Mouse (Mus musculus): ENCODE results near the gene Cldn12. TPM values are rescaled to one million over a fixed set of nuclear protein-coding genes. Genes with fewer than 3 reads are reported as not detected.

Cldn12 gene
- polyA plus RNA-seq, 1 experiment = 13.4 TPM

DNA sequence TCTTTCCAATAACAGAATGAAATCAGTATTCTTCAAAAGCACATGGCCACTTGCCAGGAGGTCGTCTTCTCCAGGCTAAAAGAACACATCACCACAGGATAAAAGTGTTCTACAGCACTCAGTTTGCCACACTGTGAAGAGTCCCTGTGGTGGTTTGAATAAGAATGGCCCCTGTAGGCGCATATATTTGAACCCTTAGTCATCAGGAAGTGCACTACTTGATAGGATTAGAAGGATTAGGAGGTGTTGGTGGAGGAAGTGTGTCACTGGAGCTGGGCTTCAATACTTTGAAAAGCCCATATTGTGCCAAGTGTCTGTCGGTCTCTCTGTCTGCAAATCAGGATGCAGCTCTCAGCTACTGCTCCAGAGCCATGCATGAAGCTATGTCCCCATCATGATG lies 25.6 kb upstream of the Cldn12 start:
- Histone ChIP-seq H3K27ac (ENCODE audit: insufficient read depth, low read depth, low read length) (no peak overlapping the region), H3K36me3 (ENCODE audit: control insufficient read depth, insufficient read depth, low read length) (peaks cover 39% of the 10 kb centered on the region), H3K4me3 (ENCODE audit: low read depth, low read length) (no peak overlapping the region), H3K4me1 (ENCODE audit: control insufficient read depth, insufficient read depth, insufficient read length, low read length) (no peaks in the 10 kb centered on the region), H3K27me3 (ENCODE audit: control insufficient read depth, insufficient read depth, low read length) (no peaks in the 10 kb centered on the region)
- TF ChIP-seq POLR2A (IDR thresholded peaks at IDR 0.05; ENCODE audit: low read depth, low read length) (no peak), CTCF (IDR thresholded peaks at IDR 0.05; ENCODE audit: extremely low read depth, insufficient read length, insufficient replicate concordance, low read depth, low read length) (no peak)
- WGBS = 64% methylated on average over 3 of the region's 3 CpGs

GRCm38 (mm10) chr5:5539771-5540170 lies 25.0 kb upstream of the Cldn12 start:
- 45% methylated on average over 3 of the region's 3 CpGs for WGBS
- TF ChIP-seq POLR2A (IDR thresholded peaks at IDR 0.05; ENCODE audit: low read depth, low read length) (no peak), CTCF (IDR thresholded peaks at IDR 0.05; ENCODE audit: extremely low read depth, insufficient read length, insufficient replicate concordance, low read depth, low read length) (no peak)
- Histone ChIP-seq H3K4me3 (ENCODE audit: low read depth, low read length) (no peak overlapping the region), H3K27ac (ENCODE audit: insufficient read depth, low read depth, low read length) (no peak overlapping the region), H3K36me3 (ENCODE audit: control insufficient read depth, insufficient read depth, low read length) (peaks cover 38% of the 10 kb centered on the region), H3K27me3 (ENCODE audit: control insufficient read depth, insufficient read depth, low read length) (no peaks in the 10 kb centered on the region), H3K4me1 (ENCODE audit: control insufficient read depth, insufficient read depth, insufficient read length, low read length) (no peaks in the 10 kb centered on the region)

DNA sequence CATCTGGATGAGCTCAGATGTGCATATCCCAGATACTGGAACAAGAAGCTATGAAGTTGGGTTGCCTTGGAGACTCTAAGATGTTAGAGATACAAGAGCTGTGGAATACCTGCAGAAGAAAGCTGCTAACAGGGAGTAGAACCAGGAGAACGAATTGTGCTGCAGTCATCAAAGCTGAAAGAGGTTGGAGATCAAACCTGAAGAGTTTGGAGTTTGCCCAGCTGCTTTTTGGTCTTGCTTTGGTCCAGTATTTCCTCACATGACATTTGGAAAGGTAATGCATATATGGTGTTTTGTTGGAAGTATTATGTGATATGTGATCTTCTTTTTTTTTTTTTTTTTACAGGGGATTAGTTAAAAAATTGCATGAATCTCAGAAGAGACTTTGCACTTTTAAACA lies 21.4 kb upstream of the Cldn12 start:
- TF ChIP-seq CTCF (IDR thresholded peaks at IDR 0.05; ENCODE audit: extremely low read depth, insufficient read length, insufficient replicate concordance, low read depth, low read length) = no peak
- TF ChIP-seq POLR2A (IDR thresholded peaks at IDR 0.05; ENCODE audit: low read depth, low read length) = no peak
- H3K27ac ChIP-seq (ENCODE audit: insufficient read depth, low read depth, low read length) = no peak overlapping the region
- H3K4me3 ChIP-seq (ENCODE audit: low read depth, low read length) = no peak overlapping the region
- WGBS = 68% methylated on average over 1 of the region's 1 CpGs
- H3K36me3 ChIP-seq (ENCODE audit: control insufficient read depth, insufficient read depth, low read length) = peaks cover 15% of the 10 kb centered on the region
- H3K27me3 ChIP-seq (ENCODE audit: control insufficient read depth, insufficient read depth, low read length) = no peaks in the 10 kb centered on the region
- peaks cover 5% of the 10 kb centered on the region; the same call in 1 of the 2 replicates for H3K4me1 ChIP-seq (ENCODE audit: control insufficient read depth, insufficient read depth, insufficient read length, low read length)

DNA sequence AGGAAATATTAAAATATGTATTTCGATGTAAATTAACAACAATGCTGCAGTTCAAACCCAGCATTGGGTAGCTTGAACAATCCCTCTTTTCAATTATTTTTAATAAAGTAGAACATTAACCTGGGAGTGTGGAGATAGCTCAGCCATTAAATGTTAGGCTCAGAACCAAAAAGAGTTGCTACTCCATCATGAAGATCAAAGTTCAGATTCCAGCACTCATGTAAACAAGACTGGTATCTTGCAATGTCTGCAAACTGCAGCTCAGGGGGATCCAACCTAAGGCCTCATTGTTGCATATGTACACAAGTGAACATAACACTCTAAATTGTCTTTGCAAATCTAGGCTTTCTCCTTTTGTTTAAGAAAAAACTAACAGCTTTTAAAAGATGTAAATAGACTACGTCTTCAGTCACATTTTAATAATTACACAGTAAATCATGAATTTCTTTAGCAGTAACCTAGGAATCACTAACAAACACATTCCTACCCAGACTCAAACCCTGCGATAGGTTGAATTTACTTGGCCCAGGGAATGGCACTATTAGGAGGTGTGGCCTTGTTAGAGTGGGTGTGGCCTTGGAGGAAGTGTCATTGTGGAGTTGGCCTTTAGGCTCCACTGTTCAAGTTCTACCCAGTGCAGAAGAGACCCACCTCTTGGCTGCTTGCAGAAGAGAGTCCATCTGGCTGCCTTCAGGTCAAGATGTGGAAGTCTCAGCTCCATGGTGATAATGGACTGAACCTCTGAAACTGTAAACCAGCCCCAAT lies 19.1 kb upstream of the Cldn12 start:
- H3K27me3 ChIP-seq (ENCODE audit: control insufficient read depth, insufficient read depth, low read length) = no peaks in the 10 kb centered on the region
- peaks cover 5% of the 10 kb centered on the region; the same call in 1 of the 2 replicates for H3K4me1 ChIP-seq (ENCODE audit: control insufficient read depth, insufficient read depth, insufficient read length, low read length)
- peaks cover 6% of the 10 kb centered on the region for H3K36me3 ChIP-seq (ENCODE audit: control insufficient read depth, insufficient read depth, low read length)
- 33% methylated on average over 3 of the region's 3 CpGs for WGBS
- TF ChIP-seq POLR2A (IDR thresholded peaks at IDR 0.05; ENCODE audit: low read depth, low read length) (no peak), CTCF (IDR thresholded peaks at IDR 0.05; ENCODE audit: extremely low read depth, insufficient read length, insufficient replicate concordance, low read depth, low read length) (no peak)
- H3K4me3 ChIP-seq (ENCODE audit: low read depth, low read length) = no peak overlapping the region
- H3K27ac ChIP-seq (ENCODE audit: insufficient read depth, low read depth, low read length) = no peak overlapping the region

- no peak overlapping the region for H3K4me3 ChIP-seq (ENCODE audit: low read depth, low read length)
- H3K36me3 ChIP-seq (ENCODE audit: control insufficient read depth, insufficient read depth, low read length) = 0 out of 2 replicates have a peak, but pooled peaks cover 1% of the 10 kb centered on the region
- no peak overlapping the region for H3K27ac ChIP-seq (ENCODE audit: insufficient read depth, low read depth, low read length)
- no peaks in the 10 kb centered on the region for H3K27me3 ChIP-seq (ENCODE audit: control insufficient read depth, insufficient read depth, low read length)
- 82% methylated on average over 5 of the region's 5 CpGs for WGBS
- no peak for TF ChIP-seq POLR2A (IDR thresholded peaks at IDR 0.05; ENCODE audit: low read depth, low read length)
- TF ChIP-seq CTCF (IDR thresholded peaks at IDR 0.05; ENCODE audit: extremely low read depth, insufficient read length, insufficient replicate concordance, low read depth, low read length) = no peak
- no peaks in the 10 kb centered on the region for H3K4me1 ChIP-seq (ENCODE audit: control insufficient read depth, insufficient read depth, insufficient read length, low read length)
Observed at GRCm38 (mm10) chr5:5515411-5515810, 653 bp upstream of the Cldn12 start.

DNA sequence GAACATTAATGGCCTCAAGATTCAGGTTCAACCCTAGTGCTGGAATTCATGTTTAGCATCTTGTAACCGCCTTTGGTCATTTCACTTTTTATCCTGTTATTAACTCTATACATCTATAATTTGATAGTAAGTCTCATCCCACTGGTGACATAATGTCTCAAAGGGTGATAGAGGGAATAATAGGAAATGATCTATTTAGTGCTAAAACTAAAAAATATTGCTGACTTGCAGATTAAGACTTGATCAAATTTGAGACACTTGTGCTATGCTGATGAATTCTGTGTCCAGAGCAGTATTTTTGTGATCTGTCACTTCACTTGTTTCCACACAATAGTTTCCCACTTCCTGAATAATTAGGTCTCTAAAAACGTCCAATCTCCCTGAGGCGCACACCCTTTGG lies 3.4 kb downstream of the Cldn12 start:
- WGBS = 82% methylated on average over 3 of the region's 3 CpGs

DNA sequence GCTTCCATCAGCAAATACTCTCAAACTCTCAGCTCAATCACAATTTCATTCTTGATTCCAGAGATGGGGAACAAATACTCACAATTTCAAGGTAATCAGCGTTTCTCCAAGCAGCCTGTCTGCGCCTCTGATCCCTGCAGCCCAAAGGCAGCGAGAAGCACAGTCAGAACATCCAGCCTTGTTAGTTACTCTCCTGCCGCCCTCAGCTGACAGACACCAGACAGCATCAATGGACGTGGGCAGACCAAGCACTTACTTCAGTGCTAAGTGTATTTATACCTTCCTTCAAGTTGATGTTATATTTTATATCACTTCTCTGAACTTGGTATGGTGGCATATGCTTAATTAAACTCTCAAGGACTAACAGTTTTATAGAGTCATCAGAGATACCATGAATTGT lies 3.8 kb downstream of the Cldn12 start:
- WGBS = 92% methylated on average over 5 of the region's 5 CpGs
- Histone ChIP-seq H3K4me1 (ENCODE audit: control insufficient read depth, insufficient read depth, insufficient read length, low read length) (no peaks in the 10 kb centered on the region), H3K27ac (ENCODE audit: insufficient read depth, low read depth, low read length) (no peak overlapping the region), H3K36me3 (ENCODE audit: control insufficient read depth, insufficient read depth, low read length) (0 out of 2 replicates have a peak, but pooled peaks cover 1% of the 10 kb centered on the region), H3K27me3 (ENCODE audit: control insufficient read depth, insufficient read depth, low read length) (no peaks in the 10 kb centered on the region), H3K4me3 (ENCODE audit: low read depth, low read length) (no peak overlapping the region)
- TF ChIP-seq CTCF (IDR thresholded peaks at IDR 0.05; ENCODE audit: extremely low read depth, insufficient read length, insufficient replicate concordance, low read depth, low read length) = no peak
- TF ChIP-seq POLR2A (IDR thresholded peaks at IDR 0.05; ENCODE audit: low read depth, low read length) = no peak

More for the DNA sequence above, 3.4 kb downstream of the Cldn12 start:
- 0 out of 2 replicates have a peak, but pooled peaks cover 1% of the 10 kb centered on the region for H3K36me3 ChIP-seq (ENCODE audit: control insufficient read depth, insufficient read depth, low read length)
- H3K4me3 ChIP-seq (ENCODE audit: low read depth, low read length) = no peak overlapping the region
- H3K4me1 ChIP-seq (ENCODE audit: control insufficient read depth, insufficient read depth, insufficient read length, low read length) = no peaks in the 10 kb centered on the region
- TF ChIP-seq POLR2A (IDR thresholded peaks at IDR 0.05; ENCODE audit: low read depth, low read length) = no peak
- no peak for TF ChIP-seq CTCF (IDR thresholded peaks at IDR 0.05; ENCODE audit: extremely low read depth, insufficient read length, insufficient replicate concordance, low read depth, low read length)
- H3K27me3 ChIP-seq (ENCODE audit: control insufficient read depth, insufficient read depth, low read length) = no peaks in the 10 kb centered on the region
- no peak overlapping the region for H3K27ac ChIP-seq (ENCODE audit: insufficient read depth, low read depth, low read length)

All from small intestine, adult 2 months (tissue).